Mouse (Mus musculus) embryonic fibroblast, embryonic 13.5 days (primary cell): Measurements from ENCODE around the gene Cysrt1. TPM values are rescaled to one million over a fixed set of nuclear protein-coding genes. Genes with fewer than 3 reads are reported as not detected.
A peak's percentile ranks its signal among the peaks of the same experiment; 100 is the strongest.

ENCODE experiments used
- H3K27ac ChIP-seq: 2 replicates; pipeline ENCODE4 v1.5.1; 2012; ENCODE audit warnings: low read length, control low read depth, inconsistent platforms; ENCODE audit not compliant: insufficient read depth
- H3K4me1 ChIP-seq: 2 replicates; pipeline ENCODE4 v1.6.1; 2011; ENCODE audit warnings: low read length; ENCODE audit not compliant: control insufficient read depth, insufficient read depth
- H3K4me3 ChIP-seq: 2 replicates; pipeline ENCODE4 v1.5.1; 2011; ENCODE audit warnings: mild to moderate bottlenecking, control low read depth, low read length; ENCODE audit not compliant: insufficient read depth
- CTCF ChIP-seq: IDR thresholded peaks from 2 replicates; pipeline ENCODE4 v1.5.1; 2011; ENCODE audit warnings: mild to moderate bottlenecking, control low read depth, low read length, moderate library complexity, borderline replicate concordance; ENCODE audit not compliant: insufficient read depth
- POLR2A ChIP-seq: IDR thresholded peaks from 2 replicates; pipeline ENCODE4 v1.6.1; 2011; ENCODE audit warnings: low read depth, mild to moderate bottlenecking, control low read depth, low read length, moderate library complexity
- polyA plus RNA-seq: library from polyadenylated mRNA; stranded (reverse); fragments of >200 nt; gene quantifications from 2 replicates; pipeline ENCODE4 v1.2.4, GENCODE M21; 2011; ENCODE audit warnings: low read depth; ENCODE audit not compliant: missing spikeins, insufficient read length

Cysrt1 gene
- polyA plus RNA-seq, 1 experiment, result not detected

- peak overlapping the region; percentile 53; the same call in 1 of the 2 replicates for H3K27ac ChIP-seq
- TF ChIP-seq CTCF (no peak), POLR2A (0 out of 2 replicates have a peak, but pooled peaks have one; percentile 27)
- peaks cover 18% of the 10 kb centered on the region for H3K4me1 ChIP-seq
Measured at GRCm38 (mm10) chr2:25195211-25196156, 46.8 kb downstream of the Cysrt1 start.

GRCm38 (mm10) chr2:25194486-25195171 lies 47.6 kb downstream of the Cysrt1 start:
- Histone ChIP-seq H3K27ac (no peak overlapping the region), H3K4me1 (peaks cover 18% of the 10 kb centered on the region), H3K4me3 (no peak overlapping the region)
- TF ChIP-seq CTCF, result no peak
- no peak for TF ChIP-seq POLR2A

More at GRCm38 (mm10) chr2:25195211-25196156, 46.8 kb downstream of the Cysrt1 start:
- H3K4me3 ChIP-seq, result peak overlapping the region; percentile 42

DNA sequence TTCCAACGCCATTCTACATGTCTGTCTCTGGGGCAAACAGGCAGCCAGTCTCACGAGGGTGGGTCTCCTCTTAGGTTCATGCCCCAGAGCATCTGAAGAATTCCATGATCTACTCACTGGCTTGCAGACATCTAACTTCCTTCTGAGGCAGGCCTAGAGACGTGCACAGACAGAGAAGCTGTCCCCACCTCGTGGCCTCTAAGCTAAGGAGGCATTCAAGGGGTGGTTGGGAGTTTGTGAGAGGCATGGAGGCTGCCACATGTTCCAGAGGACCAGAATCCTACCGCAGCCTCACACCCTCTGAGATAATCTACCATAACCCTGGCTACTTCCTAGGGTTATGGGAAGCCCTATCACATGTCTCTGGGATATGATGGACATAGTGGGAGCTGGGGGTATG lies 48.2 kb downstream of the Cysrt1 start:
- no peak overlapping the region for H3K4me3 ChIP-seq
- H3K27ac ChIP-seq, result no peak overlapping the region
- TF ChIP-seq POLR2A (no peak), CTCF (no peak)
- peaks cover 15% of the 10 kb centered on the region for H3K4me1 ChIP-seq

- Histone ChIP-seq H3K4me1 (peaks cover 13% of the 10 kb centered on the region; the same call in 1 of the 2 replicates), H3K4me3 (no peak overlapping the region), H3K27ac (no peak overlapping the region)
- TF ChIP-seq CTCF (peak; percentile 92), POLR2A (0 out of 2 replicates have a peak, but pooled peaks have one; percentile 13)
Measured at GRCm38 (mm10) chr2:25193330-25193770, 48.9 kb downstream of the Cysrt1 start.

Other genes with a start within 250 kb of the Cysrt1 start
- gene Nsmf, start 188.1 kb downstream of the Cysrt1 start, polyA plus RNA-seq, result 46.7 and 47.8 TPM in 2 replicates
- gene Entpd8, start 162.1 kb downstream of the Cysrt1 start, polyA plus RNA-seq, result not detected in 2 replicates
- not detected in 2 replicates for gene Noxa1, start 147.3 kb downstream of the Cysrt1 start, polyA plus RNA-seq
- gene Nrarp, start 61.7 kb downstream of the Cysrt1 start, polyA plus RNA-seq, result 1.7 and 3.2 TPM in 2 replicates
- 17.5 and 21.8 TPM in 2 replicates for gene Tor4a, start 45.6 kb downstream of the Cysrt1 start, polyA plus RNA-seq
- gene Nelfb, start 31.0 kb downstream of the Cysrt1 start, polyA plus RNA-seq, result 38.8 and 42.3 TPM in 2 replicates
- gene Stpg3, start 27.8 kb downstream of the Cysrt1 start, polyA plus RNA-seq, result not detected in 2 replicates
- gene Fam166a, start 23.7 kb downstream of the Cysrt1 start, polyA plus RNA-seq, result not detected in 2 replicates
- 209 and 237 TPM in 2 replicates for gene Tubb4b, start 17.8 kb downstream of the Cysrt1 start, polyA plus RNA-seq
- gene Slc34a3, start 8.1 kb downstream of the Cysrt1 start, polyA plus RNA-seq, result not detected in 2 replicates
- gene Rnf224, start 5.7 kb downstream of the Cysrt1 start, polyA plus RNA-seq, result not detected in 2 replicates
- 0.42 TPM in 1 of 2 replicates, not detected in the other for gene Rnf208, start 197 bp downstream of the Cysrt1 start, polyA plus RNA-seq
- gene AL732309.1, start 4.4 kb upstream of the Cysrt1 start, polyA plus RNA-seq, result 2.3 TPM in 1 of 2 replicates, not detected in the other
- 11.6 and 15.3 TPM in 2 replicates for gene Tmem203, start 13.0 kb upstream of the Cysrt1 start, polyA plus RNA-seq
- 7.1 and 9.5 TPM in 2 replicates for gene Tprn, start 20.2 kb upstream of the Cysrt1 start, polyA plus RNA-seq
- gene Ssna1, start 30.0 kb upstream of the Cysrt1 start, polyA plus RNA-seq, result 46.2 and 49.4 TPM in 2 replicates
- 93.8 and 95.3 TPM in 2 replicates for gene Anapc2, start 30.0 kb upstream of the Cysrt1 start, polyA plus RNA-seq
- gene Tmem210, start 45.7 kb upstream of the Cysrt1 start, polyA plus RNA-seq, result not detected in 2 replicates
- gene Lrrc26, start 47.5 kb upstream of the Cysrt1 start, polyA plus RNA-seq, result not detected in 2 replicates
- gene Grin1, start 76.7 kb upstream of the Cysrt1 start, polyA plus RNA-seq, result 1.6 and 1.7 TPM in 2 replicates
- gene Man1b1, start 89.9 kb upstream of the Cysrt1 start, polyA plus RNA-seq, result 41.1 and 70.7 TPM in 2 replicates
- 29.9 and 32.9 TPM in 2 replicates for gene Dpp7, start 113.9 kb upstream of the Cysrt1 start, polyA plus RNA-seq
- gene Uap1l1, start 123.2 kb upstream of the Cysrt1 start, polyA plus RNA-seq, result 40.0 and 42.2 TPM in 2 replicates
- 3.3 and 5.2 TPM in 2 replicates for gene Sapcd2, start 129.9 kb upstream of the Cysrt1 start, polyA plus RNA-seq
- gene Entpd2, start 153.4 kb upstream of the Cysrt1 start, polyA plus RNA-seq, result 0.33 and 2.2 TPM in 2 replicates
- gene Npdc1, start 156.9 kb upstream of the Cysrt1 start, polyA plus RNA-seq, result 86.0 and 107 TPM in 2 replicates
- not detected in 2 replicates for gene Fut7, start 180.8 kb upstream of the Cysrt1 start, polyA plus RNA-seq
- gene Abca2, start 186.3 kb upstream of the Cysrt1 start, polyA plus RNA-seq, result 7.8 and 12.1 TPM in 2 replicates
- gene Clic3, start 214.4 kb upstream of the Cysrt1 start, polyA plus RNA-seq, result not detected in 2 replicates
- 12.9 and 13.6 TPM in 2 replicates for gene Paxx, start 218.6 kb upstream of the Cysrt1 start, polyA plus RNA-seq
- not detected in 2 replicates for gene Ptgds, start 227.6 kb upstream of the Cysrt1 start, polyA plus RNA-seq